Mouse (Mus musculus) CD4-positive, CD25-positive, alpha-beta regulatory T cell, adult 2 months (primary cell): Measurements from ENCODE around the gene Mettl1.
A peak's percentile ranks its signal among the peaks of the same experiment; 100 is the strongest.

Source experiments
- DNase-seq: peaks from one replicate; pipeline ENCODE4 v3.0.0-alpha.2; 2012; ENCODE audit warnings: low read depth, low spot score

Gene Mettl1

DNA sequence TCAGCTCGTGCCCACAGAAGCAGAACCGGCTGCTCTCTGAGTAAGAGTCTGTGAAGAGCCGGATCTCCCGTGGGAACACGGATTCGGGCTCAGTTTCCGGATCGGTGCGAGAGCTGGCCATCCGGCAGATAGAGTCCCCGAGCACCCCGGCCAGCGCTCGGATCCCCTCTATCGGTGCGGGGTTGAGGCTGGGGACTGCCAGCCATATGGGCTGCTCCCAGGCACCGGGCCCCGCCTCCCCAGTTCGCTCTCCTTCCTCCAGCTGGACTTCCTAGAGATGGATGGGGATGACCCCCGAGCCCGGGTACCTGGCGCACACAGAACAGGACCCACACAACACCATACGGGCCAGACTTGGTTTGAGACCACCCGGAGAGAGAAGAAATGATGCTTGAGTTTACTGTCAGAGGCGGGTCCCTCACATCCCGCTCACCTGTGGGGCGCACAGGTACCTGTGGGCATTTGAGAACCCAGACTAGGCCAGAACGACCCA is at the start of gene Mettl1, which contains the start of gene Eef1akmt3:
Mettl1 (plus strand) TSS at position 141 of the 493 bp plus-strand sequence.
Eef1akmt3 (minus strand) TSS at position 240 of the 493 bp plus-strand sequence.
- peak; percentile 34 for DNase-seq

DNA sequence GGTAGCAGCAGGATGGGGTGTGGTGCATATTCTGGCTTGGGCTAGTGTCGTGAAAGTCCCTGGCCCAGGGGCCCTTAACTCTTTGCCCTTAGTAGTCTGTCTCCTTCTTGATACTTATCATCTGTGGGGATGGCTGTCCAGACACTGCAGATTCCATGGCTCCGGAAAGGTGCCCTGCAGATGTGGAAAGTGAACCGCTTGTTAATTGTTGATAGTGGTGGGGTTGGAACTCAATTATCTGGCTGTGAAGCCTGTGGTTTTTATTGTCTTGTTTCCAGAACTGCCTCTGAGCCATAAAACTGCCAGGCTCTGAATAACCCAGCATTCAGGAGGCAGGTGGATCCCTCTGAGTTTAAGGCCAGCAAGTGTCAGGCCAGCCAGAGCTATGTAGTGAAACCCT is 49.5 kb upstream of the Mettl1 start:
- no peak for DNase-seq

DNA sequence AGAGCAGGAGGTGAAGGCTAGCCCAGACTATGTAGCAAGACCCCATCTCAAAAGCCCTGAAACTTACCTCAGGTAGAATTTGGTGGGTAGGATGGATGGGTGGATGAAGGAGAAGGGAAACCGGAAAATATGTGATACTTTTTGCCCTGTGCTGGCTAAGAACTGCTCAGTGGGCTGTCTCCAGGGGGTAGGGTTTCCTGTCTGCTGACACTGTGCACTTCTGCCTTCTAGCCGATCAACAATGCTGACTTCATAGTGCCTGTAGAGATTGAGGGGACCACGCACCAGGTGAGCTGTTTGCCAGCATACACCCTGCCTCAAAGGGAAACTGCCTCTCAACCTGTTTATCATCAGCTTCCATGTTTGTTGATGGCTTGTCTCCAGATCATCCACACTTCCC is 47.6 kb upstream of the Mettl1 start:
- no peak for DNase-seq

DNA sequence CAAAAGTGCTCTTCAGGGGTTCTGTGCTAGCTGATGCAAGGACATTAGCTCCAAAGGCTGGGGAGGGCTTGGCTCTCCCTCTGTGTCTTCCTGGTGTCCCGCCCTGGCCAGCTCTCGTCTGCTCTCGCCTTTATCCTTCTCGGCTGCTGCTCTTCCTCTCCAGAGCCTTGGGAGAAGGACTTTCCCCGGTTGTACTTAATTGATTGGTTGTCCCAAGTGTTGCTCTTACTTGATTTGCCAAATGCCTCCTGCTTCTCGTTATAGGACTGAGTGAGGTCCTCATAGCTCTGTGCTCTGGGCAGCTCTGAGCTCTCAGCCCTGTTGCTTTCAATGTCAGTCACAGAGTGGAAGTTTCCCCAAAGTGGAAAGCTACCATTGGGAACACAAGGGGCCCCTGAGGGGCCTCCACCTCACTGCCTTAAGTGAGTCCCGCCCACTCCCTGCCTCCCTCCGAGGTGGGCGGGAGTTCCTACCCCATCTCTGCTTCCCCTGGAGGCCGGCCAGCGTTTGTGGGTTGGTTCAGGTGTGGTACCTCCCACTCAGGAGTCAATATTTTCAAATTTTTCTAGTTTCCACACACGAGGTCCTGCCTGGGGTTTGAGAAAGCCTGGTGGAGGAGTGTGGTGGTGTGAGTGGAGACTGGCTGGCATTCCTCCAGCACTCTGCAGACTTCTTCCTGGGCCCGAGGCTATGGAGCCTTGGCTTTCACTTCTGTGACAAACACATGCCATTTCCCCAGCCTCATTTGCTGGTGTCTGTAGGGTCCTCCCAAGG is 43.7 kb upstream of the Mettl1 start:
- no peak for DNase-seq

DNA sequence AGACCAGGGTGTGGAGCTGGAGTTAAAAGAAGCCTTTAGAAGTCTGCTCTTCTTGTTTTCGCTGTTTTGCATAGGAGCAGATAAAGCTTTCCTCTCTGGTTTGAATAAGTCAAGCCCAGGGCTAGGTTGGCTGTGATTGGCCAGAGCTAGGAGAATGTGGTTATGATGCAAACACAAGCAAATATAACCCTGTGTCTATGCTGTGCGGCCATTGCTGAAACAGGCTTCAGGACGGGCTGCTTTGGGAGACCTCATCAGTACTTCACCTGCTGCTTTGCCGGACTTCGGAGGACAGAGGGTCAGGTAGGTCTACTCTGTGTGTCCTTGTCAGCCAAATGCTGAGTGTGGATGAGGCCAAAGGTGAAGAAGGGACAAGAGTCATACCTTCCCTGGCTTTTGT is 40.7 kb upstream of the Mettl1 start, which contains the start of gene Avil:
Avil (plus strand) TSS at position 181 of the 400 bp plus-strand sequence.
- no peak for DNase-seq

DNA sequence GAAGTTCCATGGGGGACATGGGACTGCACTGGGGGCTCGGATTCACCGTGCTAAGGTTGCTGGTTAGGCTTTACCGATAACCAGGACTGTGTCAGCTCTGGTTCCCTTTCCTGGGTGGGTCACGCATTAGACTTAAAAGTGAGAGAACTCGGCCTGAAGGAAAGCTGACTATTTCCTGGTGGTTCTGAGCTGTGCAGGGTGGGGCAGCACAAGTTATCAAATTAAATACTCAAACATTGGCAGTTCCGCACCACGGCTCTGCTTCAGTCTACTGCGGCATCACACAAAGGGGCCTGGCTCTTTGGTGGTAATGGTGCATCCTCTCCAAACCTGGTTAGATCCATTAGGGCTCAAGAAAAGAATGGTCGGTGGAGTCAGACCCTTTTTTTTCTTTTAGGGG is 39.9 kb upstream of the Mettl1 start:
- DNase-seq, result no peak

DNA sequence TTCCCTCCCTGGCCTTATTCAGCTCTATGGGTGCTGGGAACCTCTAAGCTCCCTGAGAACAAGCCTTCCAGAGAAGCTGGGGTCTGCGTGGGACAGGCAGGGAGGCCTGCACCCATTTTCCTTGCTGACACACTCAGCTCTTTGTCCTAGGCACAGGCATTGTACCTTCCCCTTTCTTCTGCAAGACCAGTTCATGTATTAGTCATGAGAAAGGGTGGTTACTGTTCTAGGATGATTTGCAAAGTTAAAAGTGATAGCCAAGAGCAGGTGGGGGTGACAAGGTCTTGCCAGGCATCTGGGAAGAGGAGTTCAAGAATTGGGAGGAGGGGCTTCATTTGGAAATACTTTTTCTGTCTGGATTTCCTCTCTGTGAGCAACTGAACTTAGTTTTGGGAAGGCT is 39.2 kb upstream of the Mettl1 start:
- no peak for DNase-seq

DNA sequence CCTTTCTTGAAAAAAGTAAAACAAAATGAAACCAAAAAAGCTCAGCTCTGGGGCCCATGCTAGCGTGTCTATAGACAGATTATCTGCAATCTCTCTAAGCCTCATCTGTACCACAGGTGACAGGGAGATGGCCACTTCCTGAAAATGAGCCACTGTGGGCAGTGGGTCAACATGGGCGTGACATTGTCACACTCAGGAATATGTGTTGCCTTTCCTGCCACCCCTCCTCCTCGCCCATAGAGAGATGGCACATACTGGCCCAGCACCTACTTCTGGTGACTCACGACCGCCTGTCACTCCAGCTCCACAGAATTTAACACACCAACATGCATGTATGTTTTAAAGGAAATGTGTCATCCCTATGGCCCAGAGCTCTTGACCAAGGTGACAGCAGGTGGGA is 38.4 kb upstream of the Mettl1 start:
- no peak for DNase-seq

DNA sequence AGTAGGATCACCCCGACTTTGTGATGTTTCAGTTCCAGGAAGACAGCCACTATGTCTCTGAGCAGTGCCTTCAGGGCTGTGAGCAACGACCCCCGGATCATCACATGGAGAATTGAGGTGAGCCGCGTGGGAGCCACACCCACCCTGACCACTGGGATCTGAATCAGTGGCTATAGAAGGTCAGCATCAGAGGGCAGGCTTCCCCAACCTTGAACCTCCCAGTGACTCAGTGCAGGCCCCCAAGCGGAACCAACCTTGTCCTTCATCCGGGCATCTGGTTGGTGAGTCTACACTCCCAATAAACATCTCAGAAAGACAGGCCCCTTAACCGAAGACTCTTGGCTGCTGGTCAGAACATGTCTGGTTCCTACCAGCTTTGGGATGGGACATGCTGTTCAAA is 37.9 kb upstream of the Mettl1 start:
- DNase-seq, result no peak

DNA sequence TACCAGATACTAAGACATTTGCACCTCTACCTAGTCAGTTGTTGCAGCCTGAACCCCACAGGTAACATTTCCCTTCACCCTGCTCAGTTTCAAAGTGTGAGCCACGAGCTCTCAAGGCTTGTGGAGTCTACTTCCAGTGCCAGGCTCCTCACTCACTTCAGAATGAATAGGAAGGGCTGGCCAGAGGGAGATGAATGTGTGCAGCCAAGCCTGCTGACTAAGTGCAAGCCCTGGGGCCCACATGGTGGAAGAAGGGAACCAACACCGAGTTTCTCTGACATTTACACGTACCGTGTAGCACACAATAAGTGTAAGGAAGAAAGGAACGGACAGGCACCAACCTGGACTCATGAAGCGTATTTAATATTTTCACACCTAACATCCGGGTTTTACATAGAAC is 37.4 kb upstream of the Mettl1 start:
- DNase-seq, result no peak

DNA sequence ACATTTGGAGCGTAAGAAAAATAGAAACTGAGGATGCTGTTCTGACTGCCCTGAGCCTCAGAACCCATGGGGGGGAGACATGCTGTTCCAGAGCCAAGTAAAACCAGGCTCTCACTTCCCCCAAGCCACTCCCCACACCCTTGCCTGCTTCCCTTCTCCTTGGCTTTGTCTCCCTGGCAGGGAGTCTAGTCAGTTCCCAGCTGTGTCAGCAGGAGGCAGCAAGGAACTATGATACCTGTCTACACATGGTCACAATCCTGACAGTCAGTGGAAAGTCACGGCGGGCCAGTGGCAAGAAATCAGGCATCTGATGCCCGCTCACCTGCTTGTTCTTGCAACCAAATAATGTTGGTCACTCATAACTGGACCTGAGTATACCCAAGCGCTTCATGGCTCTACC is 24.7 kb upstream of the Mettl1 start:
- DNase-seq, result no peak

DNA sequence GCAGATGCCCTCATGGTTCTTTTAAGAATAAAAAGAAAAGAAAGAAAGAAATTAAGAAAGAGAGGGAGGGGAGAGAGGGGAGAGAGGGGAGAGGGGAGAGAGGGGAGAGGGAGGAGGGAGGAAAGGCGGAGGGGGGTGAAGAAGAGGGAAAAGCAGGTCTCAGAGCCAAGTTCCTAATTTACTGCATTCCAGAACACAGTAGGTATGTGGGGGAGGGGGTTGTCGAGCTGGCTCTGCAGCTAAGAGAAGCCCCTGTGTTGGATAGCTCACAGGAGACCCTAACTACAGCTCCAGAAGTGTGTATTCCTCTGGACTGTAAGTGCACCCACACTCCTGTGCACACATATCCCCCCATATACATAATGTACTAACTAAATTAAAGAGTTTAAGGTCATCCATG is 24.1 kb upstream of the Mettl1 start:
- DNase-seq, result no peak

DNA sequence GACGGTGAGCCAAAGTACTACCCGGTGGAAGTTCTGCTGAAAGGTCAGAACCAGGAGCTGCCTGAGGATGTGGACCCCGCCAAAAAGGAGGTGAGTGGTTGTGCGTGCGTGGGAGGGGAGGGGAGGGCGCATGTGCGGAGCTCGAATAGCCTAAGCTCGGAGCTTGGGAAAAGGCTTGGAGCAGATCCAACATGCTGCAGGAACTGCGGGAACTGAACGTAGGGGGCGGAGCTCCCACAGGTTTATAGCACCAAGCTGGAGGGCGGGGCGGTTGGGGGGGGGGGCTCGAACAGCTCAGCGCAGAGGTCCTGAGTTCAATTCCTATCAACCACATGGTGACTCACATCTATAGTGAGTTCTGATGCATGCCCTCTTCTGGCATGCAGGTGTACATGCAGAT is 22.8 kb upstream of the Mettl1 start:
- DNase-seq, result no peak

DNA sequence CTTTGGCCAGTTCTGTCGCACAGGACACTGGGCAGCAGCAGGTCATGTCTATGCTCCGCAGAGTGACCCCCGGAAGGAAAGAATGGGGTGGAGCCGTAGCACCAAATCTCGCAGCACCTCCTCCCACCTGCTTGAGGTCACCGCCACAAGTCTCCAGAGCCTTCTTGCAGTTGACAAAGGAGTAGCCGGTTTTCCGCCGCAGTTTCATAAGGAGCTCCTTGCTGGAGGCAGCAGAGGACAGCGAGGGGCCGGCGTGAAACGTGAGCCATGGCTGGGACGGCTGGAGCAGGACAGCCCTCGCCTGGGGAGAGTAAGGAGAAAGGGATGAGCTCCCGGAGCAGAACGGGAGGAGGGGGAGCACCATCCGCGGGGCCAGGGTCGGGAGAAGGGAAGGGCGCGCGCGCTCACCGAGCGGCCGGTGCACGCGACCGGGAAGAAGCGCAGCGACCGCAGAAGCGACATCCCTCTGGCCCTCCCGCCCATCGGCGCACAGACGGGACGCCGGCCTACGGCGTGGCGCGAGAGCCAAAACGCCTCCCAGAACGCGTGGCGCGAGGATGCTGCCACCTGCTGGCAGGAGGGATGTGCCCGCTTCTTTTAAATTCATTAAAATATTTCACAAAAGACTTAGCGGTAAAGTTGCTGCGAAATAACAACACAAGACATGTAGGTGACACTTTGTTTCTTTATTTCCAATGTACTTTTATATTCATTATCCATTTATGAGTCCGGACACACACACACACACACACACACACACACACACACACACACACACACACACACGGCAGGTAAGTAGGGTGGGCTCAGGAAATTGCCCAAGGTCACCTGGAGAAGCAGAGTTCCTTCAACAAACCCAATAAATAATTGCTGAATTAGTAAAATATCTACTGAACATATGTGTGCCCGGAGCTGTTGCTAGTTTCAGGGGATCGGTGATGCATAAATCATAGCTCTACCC is 10.6 kb upstream of the Mettl1 start, which contains the start of gene Tsfm:
Tsfm (minus strand) TSS at position 505 of the 961 bp plus-strand sequence.
- DNase-seq, result peak; percentile 94

DNA sequence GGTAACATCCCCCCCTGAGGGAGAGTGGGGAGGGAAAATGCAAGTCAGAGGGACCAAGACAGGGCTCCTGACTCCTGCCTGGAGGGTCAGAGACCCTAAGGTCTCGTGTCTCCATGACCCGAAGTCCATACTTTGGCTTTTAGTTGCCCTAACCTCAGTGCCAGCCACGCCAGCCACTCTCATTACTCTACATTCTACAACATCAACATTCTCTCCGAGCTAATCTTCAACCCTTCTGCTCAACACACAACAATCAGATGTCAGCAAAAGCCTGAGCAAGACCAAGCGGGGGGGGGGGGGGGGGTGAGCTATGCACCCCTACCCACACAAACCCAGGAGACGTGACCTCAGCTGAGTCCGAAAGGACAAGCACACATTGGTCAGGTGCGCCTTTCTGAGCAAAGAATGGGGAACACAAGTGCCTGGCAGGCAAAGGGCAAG is 7.9 kb upstream of the Mettl1 start:
- DNase-seq, result no peak

DNA sequence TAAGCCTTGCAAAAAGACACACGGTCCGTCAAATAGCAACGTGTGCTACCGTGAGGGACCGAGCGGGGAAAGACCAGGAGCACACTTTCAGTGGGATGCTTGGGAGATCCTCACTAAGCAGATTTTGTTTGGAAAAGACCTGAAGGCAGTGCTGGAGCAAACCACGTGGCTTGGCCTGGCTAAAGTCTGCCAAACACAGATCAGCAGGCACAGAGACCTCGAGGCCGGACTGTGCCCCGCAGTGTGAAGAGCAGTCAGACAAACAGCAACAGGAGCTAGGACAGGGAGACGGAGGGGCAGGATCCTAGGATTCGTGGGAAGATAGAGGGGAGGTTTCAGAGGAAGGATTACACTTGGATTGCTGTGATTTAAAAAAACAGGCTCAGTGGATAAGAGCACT is 4.9 kb upstream of the Mettl1 start:
- no peak for DNase-seq

DNA sequence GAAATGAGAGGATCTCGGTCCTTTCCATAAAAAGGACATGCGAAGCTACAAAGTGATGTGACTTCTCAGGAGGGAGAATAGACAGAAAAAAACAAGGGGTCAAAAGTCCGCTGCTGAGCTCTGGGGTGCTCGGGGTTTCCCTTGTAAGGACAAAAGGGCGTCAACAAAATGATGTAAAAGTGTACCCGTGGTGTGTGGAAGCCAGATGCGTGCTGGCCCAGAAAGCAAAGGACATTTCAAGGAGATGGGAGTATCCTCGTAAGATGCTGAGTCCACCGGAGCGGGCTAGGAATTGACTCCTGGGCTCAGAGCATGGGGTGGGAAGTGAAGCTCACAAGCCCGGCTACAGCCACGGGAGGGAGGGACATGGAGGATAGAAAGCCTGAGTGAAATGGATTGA is 3.6 kb upstream of the Mettl1 start:
- no peak for DNase-seq

DNA sequence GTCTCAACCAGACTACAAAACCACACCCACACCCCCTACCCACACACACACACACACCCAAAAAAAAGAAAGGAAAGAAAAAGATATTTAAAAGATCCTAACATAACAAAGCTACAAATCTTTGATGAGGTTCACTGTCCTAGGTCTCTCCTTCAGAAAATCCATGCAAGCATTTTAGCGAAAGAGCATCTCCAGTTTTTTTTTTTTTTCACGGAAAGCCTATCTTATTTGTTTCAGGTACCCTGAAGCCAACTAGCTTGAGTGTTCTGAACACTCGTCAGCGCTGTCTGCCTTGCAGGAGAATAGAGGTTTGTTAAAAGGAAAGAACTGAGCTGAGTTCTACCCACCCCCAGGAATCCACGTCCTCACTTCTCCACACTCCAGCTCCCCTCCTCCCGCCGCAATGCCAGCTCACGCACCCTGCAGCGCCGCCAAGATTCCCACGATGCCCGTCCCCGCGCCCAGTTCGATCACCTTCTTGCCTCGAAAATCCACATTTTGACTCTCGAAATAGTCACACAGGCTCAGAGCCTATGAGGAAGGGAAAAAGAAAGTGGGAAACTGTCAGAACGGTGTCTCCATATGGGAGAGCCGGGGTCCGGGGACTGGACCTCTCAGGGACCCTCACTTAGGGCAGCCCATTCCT is 522 bp upstream of the Mettl1 start:
- DNase-seq, result peak; percentile 29

DNA sequence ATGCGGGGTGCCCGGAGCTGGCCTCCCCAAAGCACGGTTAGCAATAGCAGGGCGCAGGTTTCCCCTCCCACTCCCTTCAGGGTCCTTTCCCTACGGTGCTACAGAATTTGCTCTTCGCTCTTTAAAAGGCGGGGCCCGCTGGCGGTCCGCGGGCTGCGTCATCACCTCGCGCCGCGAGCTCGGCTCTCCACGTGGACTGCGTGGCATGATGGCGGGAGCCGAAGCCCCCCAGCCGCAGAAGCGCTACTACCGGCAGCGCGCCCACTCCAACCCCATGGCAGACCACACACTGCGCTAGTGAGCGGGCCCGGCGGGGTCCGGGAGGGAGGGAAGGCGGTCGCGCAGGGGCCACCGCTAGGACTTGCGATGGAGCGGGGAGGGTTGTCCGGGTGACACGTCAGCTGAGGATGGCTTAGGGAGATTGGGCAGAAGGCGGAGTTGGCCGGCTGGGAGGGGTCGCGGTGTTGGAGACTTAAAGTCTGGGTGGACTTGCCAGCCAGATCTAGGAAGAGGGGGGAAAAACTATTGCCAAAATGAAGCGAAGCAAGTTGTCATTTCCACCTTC is 642 bp downstream of the Mettl1 start:
- peak; percentile 92 for DNase-seq

DNA sequence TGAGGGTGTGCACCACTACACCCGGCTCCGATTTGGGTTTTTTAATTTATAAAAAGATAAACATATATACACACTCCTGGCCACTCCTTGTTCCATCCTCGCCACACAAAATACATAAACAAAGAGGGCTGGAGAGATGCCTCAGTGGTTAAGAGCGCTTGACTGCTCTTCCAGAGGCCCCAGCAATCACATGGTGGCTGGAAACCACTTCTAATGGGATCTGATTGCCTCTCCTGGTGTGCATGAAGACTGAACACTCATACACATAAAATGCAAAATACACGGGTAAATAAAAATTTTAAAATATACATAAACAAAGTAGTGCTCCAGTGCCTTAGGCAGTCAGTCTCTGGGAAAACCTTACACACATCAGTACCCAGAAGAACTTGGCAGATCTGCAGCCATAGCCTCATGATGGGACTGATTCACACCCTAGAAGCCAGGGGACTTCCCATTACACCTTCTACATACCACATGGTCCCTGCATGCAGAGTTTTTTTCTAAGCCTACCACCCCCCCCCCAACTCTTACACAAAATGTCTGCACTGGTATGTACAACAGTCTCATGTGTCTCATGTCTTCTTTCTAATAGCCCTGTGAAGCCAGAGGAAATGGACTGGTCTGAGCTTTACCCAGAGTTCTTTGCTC is 1.4 kb downstream of the Mettl1 start:
- no peak for DNase-seq

DNA sequence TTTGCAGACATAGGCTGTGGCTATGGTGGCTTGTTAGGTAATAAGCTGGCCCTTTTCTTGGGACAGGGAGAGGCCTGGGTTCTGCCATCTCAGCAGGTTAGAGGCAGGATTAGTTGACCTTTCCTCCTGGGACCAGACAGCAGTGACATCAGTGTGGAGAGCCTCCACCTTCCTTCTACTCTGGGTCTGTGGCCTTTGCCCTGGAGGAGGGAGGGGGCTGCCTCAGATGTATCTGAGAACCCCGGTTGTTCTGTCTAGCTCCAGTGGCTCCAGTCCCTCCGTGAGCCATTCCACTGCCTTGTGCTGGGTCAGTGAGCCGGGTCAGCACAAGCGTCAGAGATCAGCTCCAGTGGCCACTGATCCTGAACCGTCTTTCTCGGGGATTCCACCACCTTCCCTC is 2.0 kb downstream of the Mettl1 start:
- DNase-seq, result no peak
